Mouse (Mus musculus) activated CD4-positive, CD25-positive, alpha-beta regulatory T cell, adult 4 months (primary cell): Measurements from ENCODE around the gene Fcrl1. TPM values are rescaled to one million over a fixed set of nuclear protein-coding genes. Genes with fewer than 3 reads are reported as not detected.

Experiments used
- ATAC-seq: one replicate; pipeline ENCODE4 v1.8.0; 2017
- polyA plus RNA-seq, 2 experiments: library from polyadenylated mRNA; unstranded; fragments of 100-300 nt; shearing (Covaris generic); gene quantifications; one replicate each; pipeline ENCODE4 v1.2.1; 2017

The Fcrl1 gene
- polyA plus RNA-seq, 2 experiments from 2014 or later: 23.6 to 38.1 TPM

GRCm38 (mm10) chr3:87411150-87411549 lies 35.0 kb downstream of the Fcrl1 start:
- ATAC-seq: no peak

DNA sequence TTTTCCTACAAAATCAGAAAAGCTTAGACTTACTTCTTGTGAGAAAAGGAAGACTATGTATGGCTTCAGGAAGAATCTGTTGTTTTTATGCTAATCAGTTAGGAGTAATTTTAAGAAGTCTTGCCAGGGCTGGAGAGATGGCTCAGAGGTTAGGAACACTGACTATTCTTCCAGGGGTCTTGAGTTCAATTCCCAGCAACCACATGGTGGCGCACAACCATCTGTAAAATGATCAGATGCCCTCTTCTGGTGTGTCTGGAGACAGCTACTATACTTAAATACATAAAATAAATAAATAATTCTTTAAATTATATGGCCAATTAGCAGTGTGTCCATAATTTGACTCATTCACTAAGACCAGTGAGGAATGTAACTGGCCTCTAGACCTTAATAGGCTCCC lies 44.5 kb downstream of the Fcrl1 start:
- no peak for ATAC-seq

- no peak for ATAC-seq
These were observed 46.3 kb downstream of the Fcrl1 start for GRCm38 (mm10) chr3:87422386-87422910.

DNA sequence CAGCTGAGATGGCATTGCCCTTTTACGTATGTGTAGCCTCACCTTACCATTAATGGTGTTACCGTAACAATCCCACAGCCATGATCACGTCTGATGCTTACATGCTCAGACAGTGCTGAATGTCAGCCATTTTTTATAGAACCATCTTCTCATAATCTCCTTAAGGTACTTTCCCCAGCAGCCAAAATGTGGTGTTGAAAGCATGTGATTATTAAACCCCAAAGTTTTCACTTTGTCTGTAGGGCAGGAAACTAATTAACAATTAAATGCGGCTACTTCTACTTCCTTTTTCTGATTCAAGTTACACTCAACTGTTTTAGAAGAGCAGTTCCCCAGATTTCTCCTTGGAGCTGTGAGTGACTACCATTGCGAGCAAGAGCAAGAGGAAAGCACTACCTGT lies 59.3 kb downstream of the Fcrl1 start, which contains the start of gene Fcrl5:
Gene Fcrl5, plus strand, starts transcription at position 295 of the 400 bp plus-strand sequence.
- ATAC-seq: no peak

GRCm38 (mm10) chr3:87440586-87440985 lies 64.4 kb downstream of the Fcrl1 start:
- ATAC-seq: no peak

DNA sequence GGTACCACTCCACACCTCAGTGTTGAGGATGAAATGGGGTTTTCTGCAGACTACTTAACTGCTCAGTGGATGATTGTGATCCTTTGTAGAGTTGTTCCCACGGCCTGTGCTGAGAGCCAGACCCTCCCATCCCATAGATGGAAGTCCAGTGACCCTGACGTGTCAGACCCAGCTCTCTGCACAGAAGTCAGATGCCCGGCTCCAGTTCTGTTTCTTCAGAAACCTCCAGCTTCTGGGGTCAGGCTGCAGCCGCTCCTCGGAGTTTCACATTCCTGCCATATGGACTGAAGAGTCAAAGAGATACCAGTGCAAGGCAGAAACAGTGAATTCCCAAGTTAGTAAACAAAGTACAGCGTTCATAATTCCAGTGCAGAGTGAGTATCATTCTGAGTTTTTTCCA lies 67.8 kb downstream of the Fcrl1 start:
- ATAC-seq: no peak

Other genes starting within 250 kb of the Fcrl1 start
- not detected for gene Kirrel, start 201.6 kb upstream of the Fcrl1 start, polyA plus RNA-seq
- not detected for gene Fcrls, start 112.6 kb upstream of the Fcrl1 start, polyA plus RNA-seq
- under 1 TPM; 0.46 to 0.49 TPM for gene Cd5l, start 18.5 kb upstream of the Fcrl1 start, polyA plus RNA-seq
- gene Fcrl5, start 59.4 kb downstream of the Fcrl1 start, polyA plus RNA-seq: not detected
- gene Etv3, start 149.0 kb downstream of the Fcrl1 start, polyA plus RNA-seq: 10 to 100 TPM; 17.7 to 23.4 TPM
- 1 to 10 TPM; 4.0 to 4.7 TPM for gene Arhgef11, start 241.2 kb downstream of the Fcrl1 start, polyA plus RNA-seq